Mouse (Mus musculus): ENCODE results near the gene Cox7a2l.

Cox7a2l gene

DNA sequence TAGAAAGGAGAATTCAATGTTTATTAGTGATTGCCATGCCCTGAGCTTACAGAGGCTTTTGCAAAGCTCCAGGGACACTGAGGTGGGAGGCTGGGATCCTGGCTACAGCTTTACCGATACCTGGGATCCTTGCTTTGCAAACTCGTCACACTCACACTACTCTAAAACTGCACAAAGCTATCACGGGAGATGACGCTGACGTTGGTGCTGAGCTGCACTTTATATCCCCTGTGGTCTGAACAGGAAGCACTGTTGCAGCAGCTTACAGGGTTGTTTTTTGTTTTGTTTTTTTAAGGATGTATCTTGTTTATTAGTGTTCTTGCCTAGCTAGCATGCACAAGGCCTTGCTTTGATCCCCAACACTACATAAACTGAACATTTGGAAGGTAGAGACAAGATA is 63.5 kb downstream of the Cox7a2l start:
- DNase-seq (ENCODE audit: low spot score) = no peak

DNA sequence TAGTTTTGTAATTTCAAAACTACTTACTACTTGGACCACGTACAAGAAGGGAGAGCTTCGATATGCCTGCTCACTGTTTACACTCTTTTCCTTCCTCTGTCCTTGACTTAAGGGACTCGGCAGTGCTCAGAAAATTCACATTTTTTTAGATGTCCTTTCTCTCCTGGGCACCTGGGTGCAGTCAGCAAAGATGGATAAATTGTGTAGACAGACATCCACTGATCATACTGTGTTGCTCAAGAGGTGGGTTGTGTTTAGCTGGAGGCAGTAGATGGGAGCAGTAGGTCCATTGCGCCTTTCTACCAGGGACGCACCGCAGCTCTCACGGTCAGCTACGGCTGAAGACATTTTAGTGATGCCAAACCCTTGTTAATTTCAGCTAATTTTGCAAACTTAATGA is 64.7 kb downstream of the Cox7a2l start:
- DNase-seq (ENCODE audit: low spot score) = no peak
